Mouse (Mus musculus) heart, adult 2 months (tissue): ENCODE results near the gene Foxp4.

Experiments used
- CTCF ChIP-seq: fragments of 200-600 bp; IDR thresholded peaks from 2 replicates; pipeline ENCODE4 v1.8.1; 2022; ENCODE audit warnings: antibody characterized with exemption, mild to moderate bottlenecking, moderate library complexity
- POLR2A ChIP-seq: fragments of 200-500 bp; IDR thresholded peaks from 2 replicates; pipeline ENCODE4 v1.6.1; 2011; ENCODE audit warnings: mild to moderate bottlenecking, low read depth, low read length, control low read depth; ENCODE audit not compliant: insufficient read depth

DNA sequence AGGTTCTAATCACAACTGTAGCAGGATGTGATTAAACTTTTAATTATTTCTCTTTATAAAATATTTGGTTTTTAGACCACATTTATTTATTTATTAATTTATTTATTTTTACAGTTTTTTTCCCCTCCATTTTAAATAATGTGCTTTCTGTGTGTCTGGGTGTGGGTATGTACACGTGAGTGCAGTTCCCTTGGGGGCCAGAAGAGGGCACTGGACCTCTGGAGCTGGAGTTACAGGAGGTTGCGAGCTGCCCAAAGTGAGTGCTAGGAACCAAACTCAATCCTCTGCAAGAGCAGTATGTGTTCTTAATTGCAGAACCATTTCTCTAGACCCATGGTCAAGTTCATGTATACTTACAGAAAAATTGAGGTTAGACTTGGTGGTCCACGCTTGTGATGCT, 81.0 kb downstream of the Foxp4 start:
- TF ChIP-seq CTCF, result peak; percentile 43
- no peak for TF ChIP-seq POLR2A
